In genomic region chr16:43334411-43335150, GRCm38 (mm10) we compare ENCODE assay signal across 8 mouse cellular contexts.
DNase-seq lines count a peak whose midpoint lies in the region; ATAC-seq and TF ChIP-seq lines count a peak whose summit lies in the region.

No protein-coding gene starts in this region.

- peak overlapping the region; percentile 49 for H3K27ac ChIP-seq in midbrain, embryonic 10.5 days (replicated peaks)
- H3K27ac ChIP-seq in midbrain, embryonic 11.5 days (ENCODE audit: low read depth, low read length) = no peak overlapping the region
- no peak overlapping the region for H3K27ac ChIP-seq in heart, embryonic 11.5 days (ENCODE audit: low read depth, low read length)
- peak overlapping the region; percentile 81 for H3K27ac ChIP-seq in small intestine, adult 2 months (ENCODE audit: insufficient read depth, low read depth, low read length)
- no peak overlapping the region; the same call in 1 of the 2 replicates for H3K27ac ChIP-seq in hindbrain, embryonic 13.5 days

- no peak overlapping the region for H3K9ac ChIP-seq in midbrain, embryonic 11.5 days (ENCODE audit: low read length)
- H3K9ac ChIP-seq in heart, embryonic 11.5 days (ENCODE audit: low read depth, low read length) = no peak overlapping the region
- no peak overlapping the region for H3K9ac ChIP-seq in hindbrain, embryonic 13.5 days

- no peak for DNase-seq in midbrain, embryonic 10.5 days (ENCODE audit: low spot score)
- no peak for DNase-seq in midbrain, embryonic 11.5 days (ENCODE audit: low spot score, missing footprints)
- peak; percentile 12 for DNase-seq in embryo, embryonic 11 days
- peak; percentile 60 to 66 for DNase-seq in kidney, postnatal 4 days
- DNase-seq in layer of hippocampus, postnatal 10 days (ENCODE audit: low spot score in 2 of 2) = no peak

- no peak overlapping the region for H3K4me3 ChIP-seq in midbrain, embryonic 10.5 days
- H3K4me3 ChIP-seq in midbrain, embryonic 11.5 days (ENCODE audit: low read depth, low read length) = no peak overlapping the region
- H3K4me3 ChIP-seq in heart, embryonic 11.5 days (ENCODE audit: low read depth, low read length) = 0 out of 2 replicates have a peak overlapping the region, but pooled peaks have one; percentile 13
- no peak overlapping the region for H3K4me3 ChIP-seq in small intestine, adult 2 months (ENCODE audit: low read depth, low read length)
- no peak overlapping the region for H3K4me3 ChIP-seq in hindbrain, embryonic 13.5 days

- no peaks in the 10 kb centered on the region for H3K9me3 ChIP-seq in midbrain, embryonic 10.5 days (replicated peaks)
- H3K9me3 ChIP-seq in midbrain, embryonic 11.5 days (ENCODE audit: control insufficient read depth, low read length) = no peaks in the 10 kb centered on the region
- H3K9me3 ChIP-seq in heart, embryonic 11.5 days (replicated peaks; ENCODE audit: control insufficient read depth, low read length) = no peaks in the 10 kb centered on the region
- H3K9me3 ChIP-seq in hindbrain, embryonic 13.5 days = no peaks in the 10 kb centered on the region

- no peak for ATAC-seq in midbrain, embryonic 11.5 days (ENCODE audit: low FRiP score)
- no peak for ATAC-seq in heart, embryonic 11.5 days (replicated peaks; ENCODE audit: insufficient number of reproducible peaks, low FRiP score, low TSS enrichment)
- ATAC-seq in hindbrain, embryonic 13.5 days (ENCODE audit: low FRiP score) = no peak

- H3K27me3 ChIP-seq in midbrain, embryonic 10.5 days (ENCODE audit: low read depth, poor library complexity, severe bottlenecking) = no peaks in the 10 kb centered on the region
- H3K27me3 ChIP-seq in midbrain, embryonic 11.5 days (ENCODE audit: control insufficient read depth, insufficient read depth, low read length) = no peaks in the 10 kb centered on the region
- H3K27me3 ChIP-seq in heart, embryonic 11.5 days (ENCODE audit: control insufficient read depth, insufficient read depth, low read length) = no peaks in the 10 kb centered on the region
- H3K27me3 ChIP-seq in small intestine, adult 2 months (ENCODE audit: control insufficient read depth, insufficient read depth, low read length) = no peaks in the 10 kb centered on the region
- no peaks in the 10 kb centered on the region for H3K27me3 ChIP-seq in hindbrain, embryonic 13.5 days

- H3K4me2 ChIP-seq in midbrain, embryonic 11.5 days = no peak overlapping the region
- peak overlapping the region; percentile 49 for H3K4me2 ChIP-seq in heart, embryonic 11.5 days
- no peak overlapping the region for H3K4me2 ChIP-seq in hindbrain, embryonic 13.5 days

- TF ChIP-seq CTCF in small intestine, adult 2 months (IDR thresholded peaks at IDR 0.05; ENCODE audit: extremely low read depth, insufficient read length, insufficient replicate concordance, low read depth, low read length) = no peak

- TF ChIP-seq POLR2A in small intestine, adult 2 months (IDR thresholded peaks at IDR 0.05; ENCODE audit: low read depth, low read length) = no peak

- no peaks in the 10 kb centered on the region for H3K36me3 ChIP-seq in midbrain, embryonic 10.5 days
- H3K36me3 ChIP-seq in midbrain, embryonic 11.5 days (ENCODE audit: control insufficient read depth, insufficient read depth, low read length) = no peaks in the 10 kb centered on the region
- H3K36me3 ChIP-seq in heart, embryonic 11.5 days (ENCODE audit: control insufficient read depth, insufficient read depth, low read length) = no peaks in the 10 kb centered on the region
- no peaks in the 10 kb centered on the region for H3K36me3 ChIP-seq in small intestine, adult 2 months (ENCODE audit: control insufficient read depth, insufficient read depth, low read length)
- H3K36me3 ChIP-seq in hindbrain, embryonic 13.5 days = no peaks in the 10 kb centered on the region

- WGBS in midbrain, embryonic 10.5 days = 54% methylated on average over 11 of the region's 11 CpGs
- WGBS in midbrain, embryonic 11.5 days = 41% methylated on average over 11 of the region's 11 CpGs
- WGBS in heart, embryonic 11.5 days (ENCODE audit: insufficient replicate concordance) = 21% methylated on average over 11 of the region's 11 CpGs
- WGBS in small intestine, adult 2 months = 12% methylated on average over 11 of the region's 11 CpGs
- 37% methylated on average over 11 of the region's 11 CpGs for WGBS in hindbrain, embryonic 13.5 days

- H3K4me1 ChIP-seq in midbrain, embryonic 10.5 days = peaks cover 18% of the 10 kb centered on the region
- H3K4me1 ChIP-seq in midbrain, embryonic 11.5 days (ENCODE audit: control insufficient read depth, insufficient read depth, low read length) = no peaks in the 10 kb centered on the region
- peaks cover 10% of the 10 kb centered on the region for H3K4me1 ChIP-seq in heart, embryonic 11.5 days (ENCODE audit: control insufficient read depth, insufficient read depth, low read length)
- H3K4me1 ChIP-seq in small intestine, adult 2 months (ENCODE audit: control insufficient read depth, insufficient read depth, insufficient read length, low read length) = peaks cover 2% of the 10 kb centered on the region
- H3K4me1 ChIP-seq in hindbrain, embryonic 13.5 days (replicated peaks) = peaks cover 9% of the 10 kb centered on the region; the same call in 1 of the 2 replicates

Comparison
In these comparisons a context has a peak if more than half of its experiments do, and no peak if none do; other contexts are left out.
1. H3K27ac ChIP-seq: peak in midbrain, embryonic 10.5 days (single experiment) and small intestine, adult 2 months (single experiment); none in midbrain, embryonic 11.5 days (single experiment), heart, embryonic 11.5 days (single experiment) and hindbrain, embryonic 13.5 days (single experiment).
2. DNase-seq: peak in embryo, embryonic 11 days (single experiment) and kidney, postnatal 4 days (2 of 2); none in midbrain, embryonic 10.5 days (single experiment), midbrain, embryonic 11.5 days (single experiment) and layer of hippocampus, postnatal 10 days (0 of 2).